Mouse (Mus musculus): Measurements from ENCODE around the gene Lrrc8d. TPM values are rescaled to one million over a fixed set of nuclear protein-coding genes. Genes with fewer than 3 reads are reported as not detected.

Gene Lrrc8d
- polyA plus RNA-seq, 1 experiment from 2014 or later = 33.4 TPM

- peaks cover 8% of the 10 kb centered on the region; the same call in 1 of the 2 replicates for H3K4me1 ChIP-seq (ENCODE audit: insufficient read depth, low read length)
- H3K27ac ChIP-seq (ENCODE audit: low read length) = peak overlapping the region; percentile 23; the same call in 1 of the 2 replicates
- H3K4me3 ChIP-seq (ENCODE audit: low read length) = no peak overlapping the region
- no peaks in the 10 kb centered on the region for H3K9me3 ChIP-seq (ENCODE audit: low read length)
- H3K36me3 ChIP-seq (ENCODE audit: insufficient read depth, low read length) = no peaks in the 10 kb centered on the region
- peak; percentile 66; the same call in 1 of the 2 replicates for ATAC-seq (ENCODE audit: low FRiP score, low TSS enrichment)
- H3K9ac ChIP-seq (replicated peaks; ENCODE audit: low read length) = no peak overlapping the region
- 59% methylated on average over 3 of the region's 3 CpGs for WGBS
- H3K27me3 ChIP-seq (ENCODE audit: insufficient read depth, low read length) = no peaks in the 10 kb centered on the region
- no peak overlapping the region for H3K4me2 ChIP-seq (replicated peaks; ENCODE audit: low read depth, low read length)
These were observed 134.2 kb downstream of the Lrrc8d start for GRCm38 (mm10) chr5:105833923-105834322.

DNA sequence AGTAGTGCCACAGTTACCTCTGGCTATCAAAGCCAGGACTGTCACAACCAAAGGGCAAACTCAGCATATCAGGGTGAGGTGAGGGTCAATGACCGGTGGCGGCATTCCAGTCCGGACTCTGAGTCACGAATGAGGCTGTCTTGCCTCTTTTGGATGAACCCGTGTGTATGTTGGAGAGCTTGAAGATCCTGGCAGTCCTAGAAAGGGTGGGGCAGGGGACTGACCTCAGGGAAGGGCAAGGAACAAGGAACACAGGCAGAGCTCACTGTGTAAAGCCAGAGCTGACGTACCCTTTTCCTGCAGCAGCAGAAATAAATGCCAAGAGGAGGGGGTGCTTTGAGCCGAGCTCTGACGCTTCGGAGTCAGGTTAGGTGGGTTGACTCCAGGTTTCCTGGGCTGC is 136.2 kb downstream of the Lrrc8d start:
- H3K36me3 ChIP-seq (ENCODE audit: insufficient read depth, low read length) = no peaks in the 10 kb centered on the region
- H3K4me1 ChIP-seq (ENCODE audit: insufficient read depth, low read length) = 0 out of 2 replicates have a peak, but pooled peaks cover 4% of the 10 kb centered on the region
- H3K27me3 ChIP-seq (ENCODE audit: insufficient read depth, low read length) = no peaks in the 10 kb centered on the region
- no peak overlapping the region for H3K9ac ChIP-seq (replicated peaks; ENCODE audit: low read length)
- H3K9me3 ChIP-seq (ENCODE audit: low read length) = no peaks in the 10 kb centered on the region
- no peak for ATAC-seq (ENCODE audit: low FRiP score, low TSS enrichment)
- H3K4me3 ChIP-seq (ENCODE audit: low read length) = no peak overlapping the region
- 72% methylated on average over 9 of the region's 9 CpGs for WGBS
- no peak overlapping the region for H3K27ac ChIP-seq (ENCODE audit: low read length)
- H3K4me2 ChIP-seq (replicated peaks; ENCODE audit: low read depth, low read length) = no peak overlapping the region

DNA sequence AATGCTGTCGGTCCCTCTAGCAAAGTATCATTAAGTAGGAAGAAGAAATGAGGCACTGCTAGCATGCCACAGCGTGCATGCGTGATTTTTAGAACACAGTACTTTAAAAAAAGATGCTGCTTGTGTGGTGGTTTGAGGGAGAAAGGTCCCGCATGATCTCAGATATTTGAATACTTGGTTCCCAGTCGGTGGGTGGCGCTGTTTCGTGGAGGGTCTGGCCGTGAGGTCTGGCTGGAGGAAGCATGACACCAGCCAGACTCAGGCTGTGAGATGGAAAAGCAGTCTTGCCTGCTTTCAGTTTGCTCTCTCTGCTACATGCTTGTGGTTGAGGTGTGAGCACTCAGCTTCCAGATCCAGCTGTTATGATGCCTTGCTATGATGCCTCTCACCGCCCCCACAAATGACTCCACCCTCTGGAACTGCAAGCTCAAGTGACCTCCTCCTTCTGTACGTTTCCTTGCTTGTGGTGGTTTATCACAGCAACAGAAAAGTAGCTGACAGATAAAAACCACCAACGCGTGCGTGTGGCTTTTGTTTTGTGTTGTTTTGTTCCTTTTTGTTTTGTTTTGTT is 140.1 kb downstream of the Lrrc8d start:
- 74% methylated on average over 13 of the region's 13 CpGs for WGBS
- Histone ChIP-seq H3K4me2 (replicated peaks; ENCODE audit: low read depth, low read length) (no peak overlapping the region), H3K4me1 (ENCODE audit: insufficient read depth, low read length) (no peaks in the 10 kb centered on the region), H3K27ac (ENCODE audit: low read length) (no peak overlapping the region), H3K36me3 (ENCODE audit: insufficient read depth, low read length) (no peaks in the 10 kb centered on the region), H3K9me3 (ENCODE audit: low read length) (no peaks in the 10 kb centered on the region), H3K4me3 (ENCODE audit: low read length) (no peak overlapping the region), H3K27me3 (ENCODE audit: insufficient read depth, low read length) (no peaks in the 10 kb centered on the region), H3K9ac (replicated peaks; ENCODE audit: low read length) (no peak overlapping the region)
- no peak for ATAC-seq (ENCODE audit: low FRiP score, low TSS enrichment)

GRCm38 (mm10) chr5:105844044-105844753 is 144.4 kb downstream of the Lrrc8d start:
- ATAC-seq (ENCODE audit: low FRiP score, low TSS enrichment) = peak; percentile 27; the same call in 1 of the 2 replicates
- Histone ChIP-seq H3K9me3 (ENCODE audit: low read length) (no peaks in the 10 kb centered on the region), H3K4me1 (ENCODE audit: insufficient read depth, low read length) (peaks cover 5% of the 10 kb centered on the region; the same call in 1 of the 2 replicates), H3K4me3 (ENCODE audit: low read length) (no peak overlapping the region), H3K4me2 (replicated peaks; ENCODE audit: low read depth, low read length) (no peak overlapping the region), H3K27ac (ENCODE audit: low read length) (no peak overlapping the region), H3K36me3 (ENCODE audit: insufficient read depth, low read length) (no peaks in the 10 kb centered on the region), H3K9ac (replicated peaks; ENCODE audit: low read length) (no peak overlapping the region), H3K27me3 (ENCODE audit: insufficient read depth, low read length) (no peaks in the 10 kb centered on the region)
- WGBS = 74% methylated on average over 10 of the region's 10 CpGs

DNA sequence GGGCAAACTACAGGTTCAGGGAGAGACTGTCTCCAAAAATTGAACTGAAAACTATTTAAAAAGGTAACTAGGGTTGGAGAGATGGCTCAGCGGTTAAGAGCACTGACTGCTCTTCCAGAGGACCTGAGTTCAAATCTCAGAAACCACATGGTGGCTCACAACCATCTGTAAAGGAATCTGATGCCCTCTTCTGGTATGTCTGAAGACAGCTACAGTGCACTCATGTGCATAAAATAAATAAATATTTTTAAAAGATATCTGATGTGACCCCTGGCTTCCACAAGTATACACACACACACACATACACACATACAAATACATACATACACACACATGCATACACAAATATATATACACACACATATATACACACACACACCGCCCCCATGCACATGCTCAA is 145.3 kb downstream of the Lrrc8d start:
- Histone ChIP-seq H3K4me1 (ENCODE audit: insufficient read depth, low read length) (peaks cover 11% of the 10 kb centered on the region; the same call in 1 of the 2 replicates), H3K4me2 (replicated peaks; ENCODE audit: low read depth, low read length) (no peak overlapping the region), H3K36me3 (ENCODE audit: insufficient read depth, low read length) (no peaks in the 10 kb centered on the region), H3K27me3 (ENCODE audit: insufficient read depth, low read length) (no peaks in the 10 kb centered on the region), H3K4me3 (ENCODE audit: low read length) (no peak overlapping the region), H3K27ac (ENCODE audit: low read length) (no peak overlapping the region), H3K9ac (replicated peaks; ENCODE audit: low read length) (no peak overlapping the region), H3K9me3 (ENCODE audit: low read length) (no peaks in the 10 kb centered on the region)
- 94% methylated on average over 2 of the region's 2 CpGs for WGBS
- no peak for ATAC-seq (ENCODE audit: low FRiP score, low TSS enrichment)

DNA sequence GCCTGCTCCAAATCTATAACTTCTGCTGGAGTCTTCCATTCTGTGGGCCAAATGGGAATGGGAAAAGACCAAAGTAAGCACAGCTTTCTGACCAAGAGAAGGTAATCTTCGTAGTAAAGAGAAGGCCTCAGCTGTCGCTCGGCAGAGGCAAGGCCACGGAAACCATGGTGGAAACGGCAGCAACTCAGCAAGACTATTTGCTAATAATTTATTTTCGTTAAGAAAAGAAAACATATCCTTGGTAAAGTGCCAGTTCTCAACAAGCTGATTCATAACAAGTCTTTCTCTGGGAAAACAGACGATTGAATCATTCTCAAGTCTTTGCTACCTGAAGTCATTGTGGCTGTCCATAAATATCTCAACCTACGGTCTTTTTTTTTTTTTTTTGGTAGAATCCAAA is 148.0 kb downstream of the Lrrc8d start:
- Histone ChIP-seq H3K36me3 (ENCODE audit: insufficient read depth, low read length) (no peaks in the 10 kb centered on the region), H3K27ac (ENCODE audit: low read length) (no peak overlapping the region), H3K9me3 (ENCODE audit: low read length) (no peaks in the 10 kb centered on the region), H3K4me2 (replicated peaks; ENCODE audit: low read depth, low read length) (no peak overlapping the region), H3K4me3 (ENCODE audit: low read length) (no peak overlapping the region), H3K27me3 (ENCODE audit: insufficient read depth, low read length) (no peaks in the 10 kb centered on the region), H3K4me1 (ENCODE audit: insufficient read depth, low read length) (peaks cover 13% of the 10 kb centered on the region; the same call in 1 of the 2 replicates), H3K9ac (replicated peaks; ENCODE audit: low read length) (no peak overlapping the region)
- whole genome bisulfite sequencing = 65% methylated on average over 8 of the region's 8 CpGs
- no peak for ATAC-seq (ENCODE audit: low FRiP score, low TSS enrichment)

DNA sequence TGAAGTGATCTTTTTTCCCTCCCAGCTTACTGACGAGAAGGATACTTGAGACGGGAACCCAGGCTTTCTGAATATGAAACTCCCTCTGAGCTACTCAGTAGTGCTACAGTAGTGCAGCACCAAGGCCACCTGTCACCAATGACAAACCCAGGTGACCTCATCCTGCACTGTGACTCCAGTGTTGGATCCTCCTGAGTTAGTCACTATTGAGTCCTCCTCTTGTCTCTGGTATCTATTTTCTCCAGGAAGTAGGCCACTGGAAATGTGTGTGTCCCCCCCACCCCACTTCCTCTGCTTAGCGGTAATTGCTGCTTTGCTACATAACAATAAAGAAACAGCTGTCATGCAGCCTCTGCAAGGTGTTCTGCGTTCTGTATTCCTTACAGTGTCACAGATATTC is 149.5 kb downstream of the Lrrc8d start:
- no peak overlapping the region for H3K27ac ChIP-seq (ENCODE audit: low read length)
- H3K36me3 ChIP-seq (ENCODE audit: insufficient read depth, low read length) = no peaks in the 10 kb centered on the region
- H3K9ac ChIP-seq (replicated peaks; ENCODE audit: low read length) = no peak overlapping the region
- H3K4me2 ChIP-seq (replicated peaks; ENCODE audit: low read depth, low read length) = no peak overlapping the region
- no peaks in the 10 kb centered on the region for H3K9me3 ChIP-seq (ENCODE audit: low read length)
- no peak for ATAC-seq (ENCODE audit: low FRiP score, low TSS enrichment)
- no peak overlapping the region for H3K4me3 ChIP-seq (ENCODE audit: low read length)
- peaks cover 13% of the 10 kb centered on the region; the same call in 1 of the 2 replicates for H3K4me1 ChIP-seq (ENCODE audit: insufficient read depth, low read length)
- 70% methylated on average over 4 of the region's 4 CpGs for WGBS
- H3K27me3 ChIP-seq (ENCODE audit: insufficient read depth, low read length) = no peaks in the 10 kb centered on the region

DNA sequence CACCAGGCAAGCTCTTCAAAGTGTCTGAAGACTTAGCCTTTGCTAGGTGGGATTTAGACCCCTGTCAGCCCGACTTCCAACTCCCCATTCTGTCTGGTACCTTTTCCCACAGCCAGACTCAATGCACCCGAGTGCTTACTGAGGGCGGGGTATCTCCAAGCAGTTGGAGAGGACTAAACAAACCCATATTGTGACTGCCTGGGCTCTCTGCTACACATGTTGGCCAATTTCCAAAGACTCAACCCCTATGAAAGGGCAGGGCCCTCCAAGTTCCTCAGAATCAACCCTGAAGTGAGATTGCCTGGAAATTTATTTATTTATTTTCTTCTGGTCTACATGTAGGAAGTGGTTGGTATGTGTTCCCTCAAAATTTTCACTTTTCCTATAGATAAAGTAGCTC is 149.9 kb downstream of the Lrrc8d start:
- no peaks in the 10 kb centered on the region for H3K36me3 ChIP-seq (ENCODE audit: insufficient read depth, low read length)
- no peak overlapping the region for H3K9ac ChIP-seq (replicated peaks; ENCODE audit: low read length)
- no peak overlapping the region for H3K4me2 ChIP-seq (replicated peaks; ENCODE audit: low read depth, low read length)
- 68% methylated on average over 3 of the region's 3 CpGs for WGBS
- H3K4me3 ChIP-seq (ENCODE audit: low read length) = no peak overlapping the region
- H3K4me1 ChIP-seq (ENCODE audit: insufficient read depth, low read length) = peaks cover 14% of the 10 kb centered on the region; the same call in 1 of the 2 replicates
- no peak overlapping the region for H3K27ac ChIP-seq (ENCODE audit: low read length)
- no peaks in the 10 kb centered on the region for H3K9me3 ChIP-seq (ENCODE audit: low read length)
- no peak for ATAC-seq (ENCODE audit: low FRiP score, low TSS enrichment)
- H3K27me3 ChIP-seq (ENCODE audit: insufficient read depth, low read length) = no peaks in the 10 kb centered on the region

- Histone ChIP-seq H3K4me3 (ENCODE audit: low read length) (no peak overlapping the region), H3K27ac (ENCODE audit: low read length) (no peak overlapping the region), H3K27me3 (ENCODE audit: insufficient read depth, low read length) (no peaks in the 10 kb centered on the region), H3K9ac (replicated peaks; ENCODE audit: low read length) (no peak overlapping the region), H3K4me2 (replicated peaks; ENCODE audit: low read depth, low read length) (no peak overlapping the region), H3K36me3 (ENCODE audit: insufficient read depth, low read length) (no peaks in the 10 kb centered on the region), H3K9me3 (ENCODE audit: low read length) (no peaks in the 10 kb centered on the region), H3K4me1 (ENCODE audit: insufficient read depth, low read length) (peaks cover 24% of the 10 kb centered on the region; the same call in 1 of the 2 replicates)
- WGBS = 80% methylated on average over 9 of the region's 9 CpGs
- ATAC-seq (ENCODE audit: low FRiP score, low TSS enrichment) = no peak
These were observed 153.5 kb downstream of the Lrrc8d start for GRCm38 (mm10) chr5:105853271-105853670.

GRCm38 (mm10) chr5:105857486-105857885 is 157.7 kb downstream of the Lrrc8d start:
- Histone ChIP-seq H3K27ac (ENCODE audit: low read length) (no peak overlapping the region), H3K4me3 (ENCODE audit: low read length) (no peak overlapping the region)

More at GRCm38 (mm10) chr5:105857486-105857885, 157.7 kb downstream of the Lrrc8d start:
- Histone ChIP-seq H3K4me2 (replicated peaks; ENCODE audit: low read depth, low read length) (no peak overlapping the region), H3K36me3 (ENCODE audit: insufficient read depth, low read length) (no peaks in the 10 kb centered on the region), H3K27me3 (ENCODE audit: insufficient read depth, low read length) (no peaks in the 10 kb centered on the region), H3K9me3 (ENCODE audit: low read length) (no peaks in the 10 kb centered on the region), H3K4me1 (ENCODE audit: insufficient read depth, low read length) (peaks cover 26% of the 10 kb centered on the region; the same call in 1 of the 2 replicates), H3K9ac (replicated peaks; ENCODE audit: low read length) (no peak overlapping the region)
- no peak for ATAC-seq (ENCODE audit: low FRiP score, low TSS enrichment)
- 76% methylated on average over 5 of the region's 5 CpGs for WGBS
